Mouse (Mus musculus) spleen, adult 2 months (tissue): ENCODE measurements around the gene Itm2b. TPM values are rescaled to one million over a fixed set of nuclear protein-coding genes. Genes with fewer than 3 reads are reported as not detected.

ENCODE experiments used
- DNase-seq, 2 experiments: peaks; one replicate each; pipeline versions ENCODE4 v3.0.0 to v3.0.0-alpha.2; 2012 to 2021; ENCODE audit warnings: low spot score in 2 of 2, low read depth in 1 of 2
- H3K27ac ChIP-seq: fragments of 200-500 bp; 2 replicates; pipeline ENCODE4 v1.5.1; 2012; ENCODE audit warnings: low read length, inconsistent platforms; ENCODE audit not compliant: insufficient read depth
- H3K27me3 ChIP-seq: fragments of 200-500 bp; 2 replicates; pipeline ENCODE4 v1.6.1; 2012; ENCODE audit warnings: mild to moderate bottlenecking, moderate library complexity, low read length, inconsistent platforms; ENCODE audit not compliant: control insufficient read depth, insufficient read depth
- H3K36me3 ChIP-seq: fragments of 200-500 bp; 2 replicates; pipeline ENCODE4 v1.6.1; 2012; ENCODE audit warnings: mild to moderate bottlenecking, low read length, inconsistent platforms; ENCODE audit not compliant: control insufficient read depth, insufficient read depth
- H3K4me1 ChIP-seq: fragments of 200-500 bp; 2 replicates; pipeline ENCODE4 v1.6.1; 2011; ENCODE audit warnings: inconsistent platforms; ENCODE audit not compliant: control insufficient read depth, insufficient read depth, insufficient read length
- H3K4me3 ChIP-seq: fragments of 200-500 bp; 2 replicates; pipeline ENCODE4 v1.5.1; 2011; ENCODE audit warnings: mild to moderate bottlenecking, inconsistent platforms; ENCODE audit not compliant: insufficient read depth, insufficient read length; ENCODE audit errors: extremely low read depth
- CTCF ChIP-seq: fragments of 200-500 bp; IDR thresholded peaks from 2 replicates; pipeline ENCODE4 v1.5.1; 2011; ENCODE audit warnings: mild to moderate bottlenecking, inconsistent platforms; ENCODE audit not compliant: insufficient read depth, insufficient read length, insufficient replicate concordance; ENCODE audit errors: extremely low read depth
- POLR2A ChIP-seq: fragments of 200-500 bp; IDR thresholded peaks from 2 replicates; pipeline ENCODE4 v1.6.1; 2011; ENCODE audit warnings: low read depth, low read length, inconsistent platforms
- WGBS: fragments of 180-500 bp; shearing (Covaris S2); methylation state at CpG from one replicate; pipeline ENCODE4 v1.1.7; 2018; 5-methylcytosine and 5-hydroxymethylcytosine counted together
- polyA plus RNA-seq: library from polyadenylated mRNA; depleted of rRNA; stranded (reverse); fragments of >200 nt; gene quantifications from 2 replicates; pipeline ENCODE4 v1.2.3, GENCODE M21; 2012

Itm2b gene
- polyA plus RNA-seq, 1 experiment, result 567 TPM

DNA sequence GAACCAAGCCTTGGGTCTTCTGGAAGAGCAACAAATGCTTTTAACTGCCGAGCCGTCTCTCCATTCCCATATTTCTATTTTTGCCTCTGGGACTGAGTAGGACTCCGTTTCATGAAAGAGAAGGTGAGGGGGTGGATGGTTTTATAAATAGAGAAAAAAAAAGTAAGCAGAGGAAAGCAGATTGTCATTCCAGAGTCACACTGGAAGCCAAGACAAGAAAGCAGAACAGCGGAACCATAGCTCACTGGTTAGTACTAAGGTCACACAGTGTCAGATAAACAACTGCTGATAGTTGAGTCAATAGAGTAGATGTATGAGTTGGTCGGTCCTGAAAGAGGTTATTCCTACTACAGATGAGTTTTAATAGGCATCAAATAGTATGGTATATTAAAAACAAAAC, 1.4 kb upstream of the Itm2b start:
- whole genome bisulfite sequencing, result 66% methylated on average over 5 of the region's 5 CpGs
- TF ChIP-seq CTCF, result no peak
- no peak for TF ChIP-seq POLR2A
- no peak for DNase-seq
- Histone ChIP-seq H3K4me1 (peaks cover 18% of the 10 kb centered on the region), H3K27me3 (no peaks in the 10 kb centered on the region), H3K27ac (peak overlapping the region; percentile 11; the same call in 1 of the 2 replicates), H3K36me3 (no peaks in the 10 kb centered on the region; the same call in 1 of the 2 replicates), H3K4me3 (no peak overlapping the region)

DNA sequence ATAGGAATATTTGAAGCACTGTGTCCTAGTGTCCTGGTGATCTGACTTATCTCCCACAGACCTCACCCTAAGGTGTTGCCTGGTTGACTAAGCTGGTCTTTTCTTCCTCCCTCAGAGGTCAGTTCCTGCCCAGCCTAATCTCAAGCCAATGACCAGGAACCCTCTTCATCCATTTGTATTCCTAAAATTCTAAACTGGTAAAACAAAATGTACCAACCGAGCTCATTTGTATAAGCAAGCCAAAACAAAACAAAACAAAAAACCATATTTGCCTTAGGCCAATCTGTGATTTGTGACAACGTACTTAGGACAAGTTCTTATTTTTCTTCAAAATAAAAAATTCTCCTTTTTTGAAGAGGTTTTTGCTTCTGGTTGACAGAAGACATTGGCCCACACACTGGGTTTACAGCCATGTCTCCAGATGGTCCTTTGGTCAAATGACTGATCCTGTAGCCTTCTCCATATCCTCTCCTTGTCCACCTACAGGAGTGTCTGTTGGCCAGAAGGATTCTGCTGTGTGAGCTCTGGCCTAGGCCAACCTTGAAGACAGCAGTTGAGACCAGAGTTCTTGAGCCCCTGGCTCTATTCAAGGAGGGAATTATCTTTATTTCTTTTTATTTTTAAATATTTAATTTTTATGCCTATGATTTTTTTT, 758 bp upstream of the Itm2b start:
- no peak for DNase-seq
- no peak for TF ChIP-seq CTCF
- no peak for TF ChIP-seq POLR2A
- H3K36me3 ChIP-seq, result no peaks in the 10 kb centered on the region; the same call in 1 of the 2 replicates
- H3K27me3 ChIP-seq, result no peaks in the 10 kb centered on the region
- peak overlapping the region; percentile 4; the same call in 1 of the 2 replicates for H3K27ac ChIP-seq
- peaks cover 19% of the 10 kb centered on the region for H3K4me1 ChIP-seq
- 95% methylated on average over 2 of the region's 2 CpGs for WGBS
- no peak overlapping the region for H3K4me3 ChIP-seq

GRCm38 (mm10) chr14:73384546-73384912, 560 bp downstream of the Itm2b start:
- peaks cover 6% of the 10 kb centered on the region for H3K36me3 ChIP-seq
- no peaks in the 10 kb centered on the region for H3K27me3 ChIP-seq
- under 1% methylated on average over 13 of the region's 13 CpGs for WGBS
- peak overlapping the region; percentile 99 for H3K27ac ChIP-seq
- H3K4me3 ChIP-seq, result peak overlapping the region; percentile 94
- peaks cover 19% of the 10 kb centered on the region for H3K4me1 ChIP-seq
- DNase-seq, result peak in 1 of 2 experiments; percentile 28
- TF ChIP-seq CTCF, result no peak
- no peak for TF ChIP-seq POLR2A

DNA sequence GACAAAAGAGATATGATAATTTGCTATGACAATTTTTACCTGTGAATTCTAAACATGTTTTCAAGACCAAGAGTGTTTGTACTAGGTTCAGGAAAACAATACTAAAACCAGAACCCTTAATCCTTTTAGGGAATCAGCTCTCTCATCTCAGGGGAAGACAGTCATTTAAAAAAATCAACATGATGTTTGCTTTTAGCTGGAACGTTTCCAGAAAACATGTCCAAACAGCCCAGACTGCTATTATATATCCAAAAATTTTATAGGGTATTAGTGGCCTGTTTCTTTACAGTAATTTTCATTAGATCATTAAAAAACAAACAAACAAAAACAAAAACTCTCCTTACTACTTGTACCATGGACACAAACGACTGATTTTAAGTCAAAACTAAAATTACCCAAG, 1.3 kb downstream of the Itm2b start:
- H3K36me3 ChIP-seq, result peaks cover 9% of the 10 kb centered on the region
- 6% methylated on average over 2 of the region's 2 CpGs for WGBS

DNA sequence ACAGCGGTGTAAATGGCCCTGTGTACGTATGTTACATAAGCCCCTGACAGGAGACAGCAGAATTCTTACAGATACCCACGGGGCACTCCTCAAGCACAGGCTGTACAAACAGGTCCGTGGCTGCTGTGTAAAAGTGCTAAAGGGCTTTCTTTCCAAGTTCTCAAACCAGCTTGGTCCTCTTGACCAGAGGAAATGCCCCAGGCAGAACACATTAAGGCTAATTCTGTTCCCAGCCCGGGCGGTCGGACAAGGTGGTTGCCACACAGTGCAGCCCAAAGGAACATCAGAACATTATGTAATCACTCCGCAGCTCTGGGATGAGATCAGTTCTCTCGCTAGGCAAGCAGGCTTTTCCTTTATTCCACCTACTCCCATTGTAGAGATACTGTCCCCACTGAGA, 2.4 kb downstream of the Itm2b start:
- peak overlapping the region; percentile 13; the same call in 1 of the 2 replicates for H3K27ac ChIP-seq
- H3K36me3 ChIP-seq, result peaks cover 14% of the 10 kb centered on the region
- 57% methylated on average over 9 of the region's 9 CpGs for WGBS
- H3K4me1 ChIP-seq, result peaks cover 12% of the 10 kb centered on the region
- TF ChIP-seq POLR2A (no peak), CTCF (no peak)
- DNase-seq, result no peak
- peak overlapping the region; percentile 31 for H3K4me3 ChIP-seq
- H3K27me3 ChIP-seq, result no peaks in the 10 kb centered on the region

More for the DNA sequence above, 1.3 kb downstream of the Itm2b start:
- Histone ChIP-seq H3K4me1 (peaks cover 15% of the 10 kb centered on the region), H3K27me3 (no peaks in the 10 kb centered on the region), H3K4me3 (peak overlapping the region; percentile 94; the same call in 1 of the 2 replicates), H3K27ac (no peak overlapping the region)
- no peak for TF ChIP-seq CTCF
- no peak for TF ChIP-seq POLR2A
- DNase-seq, result no peak

- peak overlapping the region; percentile 1; the same call in 1 of the 2 replicates for H3K4me3 ChIP-seq
- TF ChIP-seq CTCF (no peak), POLR2A (no peak)
- no peak overlapping the region for H3K27ac ChIP-seq
Measured at GRCm38 (mm10) chr14:73381559-73381958, 3.5 kb downstream of the Itm2b start.

DNA sequence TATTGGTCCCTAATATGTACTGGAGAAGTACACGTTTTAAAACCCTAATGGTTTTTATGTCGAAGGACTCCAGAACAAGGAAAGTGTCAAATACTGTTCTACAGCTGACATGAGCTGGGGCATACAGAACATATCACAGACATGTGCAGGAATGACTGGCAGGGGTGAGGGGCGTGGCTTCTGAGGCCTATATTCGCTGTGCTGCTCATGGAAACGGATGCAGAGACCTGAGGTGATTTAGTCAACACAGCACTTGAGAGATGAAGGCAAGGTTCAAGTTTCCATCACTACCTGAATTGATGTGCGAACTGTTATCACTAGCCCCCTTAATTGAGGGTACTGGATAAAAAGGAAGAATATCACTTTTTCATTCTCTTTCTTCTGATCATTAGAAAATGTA, 7.3 kb downstream of the Itm2b start:
- TF ChIP-seq POLR2A, result no peak
- TF ChIP-seq CTCF, result no peak
- no peak overlapping the region for H3K27ac ChIP-seq
- H3K36me3 ChIP-seq, result peaks cover 31% of the 10 kb centered on the region
- no peak overlapping the region for H3K4me3 ChIP-seq
- no peaks in the 10 kb centered on the region for H3K27me3 ChIP-seq
- DNase-seq, result no peak
- H3K4me1 ChIP-seq, result peaks cover 10% of the 10 kb centered on the region; the same call in 1 of the 2 replicates
- WGBS, result 88% methylated on average over 6 of the region's 6 CpGs

More at GRCm38 (mm10) chr14:73381559-73381958, 3.5 kb downstream of the Itm2b start:
- DNase-seq, result no peak
- peaks cover 19% of the 10 kb centered on the region for H3K36me3 ChIP-seq
- WGBS, result 24% methylated on average over 4 of the region's 4 CpGs
- H3K27me3 ChIP-seq, result no peaks in the 10 kb centered on the region
- H3K4me1 ChIP-seq, result peaks cover 14% of the 10 kb centered on the region
